Mouse (Mus musculus): ENCODE data around the gene Inka1.

- TF ChIP-seq CTCF (IDR thresholded peaks at IDR 0.05; ENCODE audit: low read depth) (peak; percentile 93), EP300 (IDR thresholded peaks at IDR 0.05; ENCODE audit: low read depth) (no peak)
Observed at GRCm38 (mm10) chr9:107986376-107986775, 697 bp upstream of the Inka1 start.

Measured in liver, postnatal 0 days (tissue).